Mouse (Mus musculus) thymus, adult 2 months (tissue): ENCODE data around the gene Tnrc6b.

Experiments used
- CTCF ChIP-seq: fragments of 200-500 bp; IDR thresholded peaks from 2 replicates; pipeline ENCODE4 v1.5.1; 2012; ENCODE audit warnings: mild to moderate bottlenecking, control low read depth, low read length, moderate library complexity, borderline replicate concordance; ENCODE audit not compliant: control insufficient read depth, poor library complexity, insufficient read depth; ENCODE audit errors: extremely low read depth
- POLR2A ChIP-seq: fragments of 200-500 bp; IDR thresholded peaks from 2 replicates; pipeline ENCODE4 v1.6.1; 2012; ENCODE audit warnings: mild to moderate bottlenecking, low read length, control low read depth, moderate library complexity; ENCODE audit not compliant: control insufficient read depth, poor library complexity, insufficient read depth; ENCODE audit errors: extremely low read depth

DNA sequence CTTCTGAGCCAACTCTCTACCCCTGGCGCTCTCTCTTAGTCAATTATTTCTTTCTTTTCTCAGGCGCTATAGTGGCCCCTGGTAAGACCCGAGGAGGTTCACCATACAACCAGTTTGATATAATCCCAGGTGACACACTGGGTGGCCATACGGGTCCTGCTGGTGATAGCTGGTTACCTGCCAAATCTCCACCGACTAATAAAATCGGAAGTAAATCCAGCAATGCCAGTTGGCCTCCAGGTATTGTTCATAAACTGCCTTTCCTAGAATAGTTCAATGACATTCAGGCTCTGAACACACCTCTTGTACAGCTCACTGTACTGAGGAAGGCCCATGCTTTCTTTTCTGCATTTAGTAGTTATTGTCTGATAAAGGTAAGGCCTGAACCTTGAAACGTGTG lies 205.5 kb downstream of the Tnrc6b start:
- TF ChIP-seq CTCF (no peak), POLR2A (no peak)
